Mouse (Mus musculus): ENCODE results near the gene Olfr601. TPM values are rescaled to one million over a fixed set of nuclear protein-coding genes. Genes with fewer than 3 reads are reported as not detected.
"Not testable (repeated sequence)": the region's sequence is repeated elsewhere in the genome, so short reads cannot be mapped to it uniquely, and the experiment has no call there.

Olfr601 gene
- not detected in 2 replicates for polyA plus RNA-seq (2012; rRNA removed)

GRCm38 (mm10) chr7:103362555-103362954 is at the start of gene Olfr601:
Gene Olfr601 (minus strand): TSS chr7:103362655.
- no peak for DNase-seq (ENCODE audit: low read depth)
- TF ChIP-seq POLR2A (IDR thresholded peaks at IDR 0.05; ENCODE audit: borderline replicate concordance, extremely low read depth, insufficient read depth, insufficient read length, poor library complexity, severe bottlenecking) = no peak
- TF ChIP-seq CTCF (IDR thresholded peaks at IDR 0.05; ENCODE audit: borderline replicate concordance, extremely low read depth, insufficient read depth, insufficient read length) = no peak

GRCm38 (mm10) chr7:103406521-103407055 is 44.1 kb upstream of the Olfr601 start:
- DNase-seq (ENCODE audit: low read depth) = not testable (repeated sequence)

- no peak for TF ChIP-seq CTCF (IDR thresholded peaks at IDR 0.05; ENCODE audit: borderline replicate concordance, extremely low read depth, insufficient read depth, insufficient read length)
- TF ChIP-seq POLR2A (IDR thresholded peaks at IDR 0.05; ENCODE audit: borderline replicate concordance, extremely low read depth, insufficient read depth, insufficient read length, poor library complexity, severe bottlenecking) = no peak
- no peak for DNase-seq (ENCODE audit: low read depth)
Observed at GRCm38 (mm10) chr7:103398981-103399380, 36.5 kb upstream of the Olfr601 start.

GRCm38 (mm10) chr7:103397758-103398157 is 35.3 kb upstream of the Olfr601 start:
- DNase-seq (ENCODE audit: low read depth) = no peak
- TF ChIP-seq CTCF (IDR thresholded peaks at IDR 0.05; ENCODE audit: borderline replicate concordance, extremely low read depth, insufficient read depth, insufficient read length) (no peak), POLR2A (IDR thresholded peaks at IDR 0.05; ENCODE audit: borderline replicate concordance, extremely low read depth, insufficient read depth, insufficient read length, poor library complexity, severe bottlenecking) (no peak)

- no peak for DNase-seq (ENCODE audit: low read depth)
- TF ChIP-seq POLR2A (IDR thresholded peaks at IDR 0.05; ENCODE audit: borderline replicate concordance, extremely low read depth, insufficient read depth, insufficient read length, poor library complexity, severe bottlenecking) (no peak), CTCF (IDR thresholded peaks at IDR 0.05; ENCODE audit: borderline replicate concordance, extremely low read depth, insufficient read depth, insufficient read length) (no peak)
Observed at GRCm38 (mm10) chr7:103386077-103386476, 23.6 kb upstream of the Olfr601 start, which contains the start of gene Olfr603. Gene Olfr603 (minus strand): TSS chr7:103386177.

GRCm38 (mm10) chr7:103349569-103349968 is 12.9 kb downstream of the Olfr601 start, which contains the start of gene Olfr600:
Gene Olfr600 (minus strand): TSS chr7:103349669.
- DNase-seq (ENCODE audit: low read depth) = no peak
- TF ChIP-seq POLR2A (IDR thresholded peaks at IDR 0.05; ENCODE audit: borderline replicate concordance, extremely low read depth, insufficient read depth, insufficient read length, poor library complexity, severe bottlenecking) = no peak
- no peak for TF ChIP-seq CTCF (IDR thresholded peaks at IDR 0.05; ENCODE audit: borderline replicate concordance, extremely low read depth, insufficient read depth, insufficient read length)

GRCm38 (mm10) chr7:103335617-103336016 is 26.8 kb downstream of the Olfr601 start, which contains the start of gene Olfr599:
Gene Olfr599 (plus strand): TSS chr7:103335917.
- DNase-seq (ENCODE audit: low read depth) = no peak
- TF ChIP-seq POLR2A (IDR thresholded peaks at IDR 0.05; ENCODE audit: borderline replicate concordance, extremely low read depth, insufficient read depth, insufficient read length, poor library complexity, severe bottlenecking) (no peak), CTCF (IDR thresholded peaks at IDR 0.05; ENCODE audit: borderline replicate concordance, extremely low read depth, insufficient read depth, insufficient read length) (no peak)

GRCm38 (mm10) chr7:103323268-103323667 is 39.2 kb downstream of the Olfr601 start, which contains the start of gene Olfr598:
Gene Olfr598 (plus strand): TSS chr7:103323568.
- TF ChIP-seq POLR2A (IDR thresholded peaks at IDR 0.05; ENCODE audit: borderline replicate concordance, extremely low read depth, insufficient read depth, insufficient read length, poor library complexity, severe bottlenecking) (no peak), CTCF (IDR thresholded peaks at IDR 0.05; ENCODE audit: borderline replicate concordance, extremely low read depth, insufficient read depth, insufficient read length) (no peak)
- DNase-seq (ENCODE audit: low read depth) = no peak

GRCm38 (mm10) chr7:103316015-103316414 is 46.4 kb downstream of the Olfr601 start, which contains the start of gene Olfr597:
Gene Olfr597 (plus strand): TSS chr7:103316315.
- DNase-seq (ENCODE audit: low read depth) = not testable (repeated sequence)

Other genes with a start within 250 kb of the Olfr601 start
- gene Olfr586, start 237.0 kb downstream of the Olfr601 start, polyA plus RNA-seq (2012; rRNA removed) = not detected in 2 replicates
- gene Olfr588-ps1, start 221.8 kb downstream of the Olfr601 start, polyA plus RNA-seq (2012; rRNA removed) = not detected in 2 replicates
- not detected in 2 replicates for gene Olfr589, start 206.3 kb downstream of the Olfr601 start, polyA plus RNA-seq (2012; rRNA removed)
- not detected in 2 replicates for gene Olfr591, start 184.3 kb downstream of the Olfr601 start, polyA plus RNA-seq (2012; rRNA removed)
- not detected in 2 replicates for gene Olfr592, start 177.9 kb downstream of the Olfr601 start, polyA plus RNA-seq (2012; rRNA removed)
- gene Olfr593, start 150.8 kb downstream of the Olfr601 start, polyA plus RNA-seq (2012; rRNA removed) = not detected in 2 replicates
- not detected in 2 replicates for gene Olfr594, start 145.7 kb downstream of the Olfr601 start, polyA plus RNA-seq (2012; rRNA removed)
- not detected in 2 replicates for gene Usp17ld, start 110.2 kb downstream of the Olfr601 start, polyA plus RNA-seq (2012; rRNA removed)
- not detected in 2 replicates for gene Olfr596, start 57.0 kb downstream of the Olfr601 start, polyA plus RNA-seq (2012; rRNA removed)
- not detected in 2 replicates for gene Olfr597, start 46.3 kb downstream of the Olfr601 start, polyA plus RNA-seq (2012; rRNA removed)
- not detected in 2 replicates for gene Olfr598, start 39.1 kb downstream of the Olfr601 start, polyA plus RNA-seq (2012; rRNA removed)
- not detected in 2 replicates for gene Olfr599, start 26.7 kb downstream of the Olfr601 start, polyA plus RNA-seq (2012; rRNA removed)
- gene Olfr600, start 13.0 kb downstream of the Olfr601 start, polyA plus RNA-seq (2012; rRNA removed) = not detected in 2 replicates
- not detected in 2 replicates for gene Olfr603, start 23.5 kb upstream of the Olfr601 start, polyA plus RNA-seq (2012; rRNA removed)
- gene Usp17lc, start 52.4 kb upstream of the Olfr601 start, polyA plus RNA-seq (2012; rRNA removed) = not detected in 2 replicates
- gene Olfr605, start 82.8 kb upstream of the Olfr601 start, polyA plus RNA-seq (2012; rRNA removed) = not detected in 2 replicates
- gene Olfr606, start 86.4 kb upstream of the Olfr601 start, polyA plus RNA-seq (2012; rRNA removed) = not detected in 2 replicates
- gene Olfr607, start 101.5 kb upstream of the Olfr601 start, polyA plus RNA-seq (2012; rRNA removed) = not detected in 2 replicates
- gene Olfr608, start 107.2 kb upstream of the Olfr601 start, polyA plus RNA-seq (2012; rRNA removed) = not detected in 2 replicates
- not detected in 2 replicates for gene Olfr609, start 135.4 kb upstream of the Olfr601 start, polyA plus RNA-seq (2012; rRNA removed)
- not detected in 2 replicates for gene Olfr610, start 149.5 kb upstream of the Olfr601 start, polyA plus RNA-seq (2012; rRNA removed)
- not detected in 2 replicates for gene Olfr611, start 158.2 kb upstream of the Olfr601 start, polyA plus RNA-seq (2012; rRNA removed)
- gene Olfr612, start 180.1 kb upstream of the Olfr601 start, polyA plus RNA-seq (2012; rRNA removed) = not detected in 2 replicates
- gene Olfr613, start 185.4 kb upstream of the Olfr601 start, polyA plus RNA-seq (2012; rRNA removed) = not detected in 2 replicates
- not detected in 2 replicates for gene Olfr615, start 193.4 kb upstream of the Olfr601 start, polyA plus RNA-seq (2012; rRNA removed)
- not detected in 2 replicates for gene Olfr616, start 206.5 kb upstream of the Olfr601 start, polyA plus RNA-seq (2012; rRNA removed)
- gene Olfr617, start 210.4 kb upstream of the Olfr601 start, polyA plus RNA-seq (2012; rRNA removed) = not detected in 2 replicates
- gene Olfr618, start 227.4 kb upstream of the Olfr601 start, polyA plus RNA-seq (2012; rRNA removed) = 0.05 TPM in 1 of 2 replicates, not detected in the other
- not detected in 2 replicates for gene Olfr619, start 237.9 kb upstream of the Olfr601 start, polyA plus RNA-seq (2012; rRNA removed)
- not detected in 2 replicates for gene Olfr620, start 249.9 kb upstream of the Olfr601 start, polyA plus RNA-seq (2012; rRNA removed)